Mouse (Mus musculus) midbrain, embryonic 15.5 days (tissue): ENCODE measurements around the gene Spata13. TPM values are rescaled to one million over a fixed set of nuclear protein-coding genes. Genes with fewer than 3 reads are reported as not detected.

Experiments
- ATAC-seq: fragments of 200-750 bp; cut with Nextera tagmentation; replicated peaks from 2 replicates; pipeline ENCODE4 v1.8.0; 2017; ENCODE audit warnings: moderate TSS enrichment
- H3K27ac ChIP-seq: fragments of 300-500 bp; sonication (generic); 2 replicates; pipeline ENCODE4 v1.5.1; 2015; ENCODE audit warnings: mild to moderate bottlenecking, inconsistent platforms
- H3K27me3 ChIP-seq: fragments of 300-500 bp; sonication (generic); replicated peaks from 2 replicates; pipeline ENCODE4 v1.6.1; 2015; ENCODE audit warnings: inconsistent platforms
- H3K36me3 ChIP-seq: fragments of 300-500 bp; sonication (generic); replicated peaks from 2 replicates; pipeline ENCODE4 v1.6.1; 2015; ENCODE audit warnings: inconsistent platforms
- H3K4me1 ChIP-seq: fragments of 300-500 bp; sonication (generic); 2 replicates; pipeline ENCODE4 v1.6.1; 2015; ENCODE audit warnings: inconsistent platforms
- H3K4me2 ChIP-seq: fragments of 300-500 bp; sonication (generic); 2 replicates; pipeline ENCODE4 v1.6.1; 2015; ENCODE audit warnings: inconsistent platforms, mild to moderate bottlenecking, moderate library complexity
- H3K4me3 ChIP-seq: fragments of 300-500 bp; sonication (generic); 2 replicates; pipeline ENCODE4 v1.5.1; 2015; ENCODE audit warnings: mild to moderate bottlenecking, inconsistent platforms
- H3K9ac ChIP-seq: fragments of 300-500 bp; sonication (generic); 2 replicates; pipeline ENCODE4 v1.6.1; 2015; ENCODE audit warnings: mild to moderate bottlenecking, inconsistent platforms
- H3K9me3 ChIP-seq: fragments of 300-500 bp; sonication (generic); 2 replicates; pipeline ENCODE4 v1.6.1; 2016; ENCODE audit warnings: inconsistent platforms
- WGBS: fragments of 180-500 bp; shearing (Covaris S2); methylation state at CpG from one replicate; pipeline ENCODE4 v1.1.7; 2015; ENCODE audit warnings: mixed read lengths; 5-methylcytosine and 5-hydroxymethylcytosine counted together
- polyA plus RNA-seq: library from polyadenylated mRNA; unstranded; fragments of >200 nt; fragmentation: Nextera tagmentation; extraction: Ambion mirVana; gene quantifications from 2 replicates; pipeline ENCODE4 v1.2.1, GENCODE M21; 2015

Spata13 gene
- 20.7 and 21.7 TPM in 2 replicates for polyA plus RNA-seq

- Histone ChIP-seq H3K4me3 (peak within 1 kb of the TSS; percentile 74), H3K27me3 (no peaks in the 10 kb centered on the region), H3K36me3 (no peaks in the 10 kb centered on the region), H3K9me3 (no peaks in the 10 kb centered on the region), H3K9ac (peak within 1 kb of the TSS; percentile 57), H3K27ac (peak within 1 kb of the TSS; percentile 53), H3K4me2 (peak within 1 kb of the TSS; percentile 99), H3K4me1 (peaks cover 37% of the 10 kb centered on the region)
- ATAC-seq = peak; percentile 83
- under 1% methylated on average over 50 of the region's 50 CpGs for WGBS
Observed at GRCm38 (mm10) chr14:60633961-60634864, at the start of gene Spata13. TSS of gene Spata13 (plus strand) at chr14:60634001.

- Histone ChIP-seq H3K4me3 (no peak overlapping the region), H3K4me2 (no peak overlapping the region), H3K9ac (no peak overlapping the region), H3K9me3 (no peaks in the 10 kb centered on the region), H3K27me3 (no peaks in the 10 kb centered on the region), H3K36me3 (no peaks in the 10 kb centered on the region), H3K4me1 (peaks cover 11% of the 10 kb centered on the region), H3K27ac (no peak overlapping the region)
- ATAC-seq = no peak; the same call in 1 of the 2 replicates
- WGBS = 16% methylated on average over 15 of the region's 15 CpGs
Observed at GRCm38 (mm10) chr14:60586687-60587453, 46.9 kb upstream of the Spata13 start.

GRCm38 (mm10) chr14:60589001-60589400 is 44.8 kb upstream of the Spata13 start:
- H3K36me3 ChIP-seq = no peaks in the 10 kb centered on the region
- no peak overlapping the region for H3K9ac ChIP-seq
- no peaks in the 10 kb centered on the region for H3K9me3 ChIP-seq
- H3K27me3 ChIP-seq = no peaks in the 10 kb centered on the region
- H3K4me2 ChIP-seq = no peak overlapping the region
- peaks cover 11% of the 10 kb centered on the region for H3K4me1 ChIP-seq
- no peak overlapping the region for H3K4me3 ChIP-seq
- no peak for ATAC-seq
- no peak overlapping the region for H3K27ac ChIP-seq
- WGBS = 77% methylated on average over 2 of the region's 2 CpGs

GRCm38 (mm10) chr14:60592339-60592738 is 41.5 kb upstream of the Spata13 start:
- Histone ChIP-seq H3K4me2 (no peak overlapping the region), H3K4me1 (peaks cover 2% of the 10 kb centered on the region; the same call in 1 of the 2 replicates), H3K36me3 (no peaks in the 10 kb centered on the region), H3K27me3 (no peaks in the 10 kb centered on the region), H3K4me3 (no peak overlapping the region), H3K9ac (no peak overlapping the region), H3K9me3 (no peaks in the 10 kb centered on the region), H3K27ac (no peak overlapping the region)
- ATAC-seq = no peak
- WGBS = 92% methylated on average over 5 of the region's 5 CpGs

GRCm38 (mm10) chr14:60592822-60593221 is 41.0 kb upstream of the Spata13 start:
- 71% methylated on average over 7 of the region's 7 CpGs for WGBS
- H3K4me2 ChIP-seq = no peak overlapping the region
- H3K4me1 ChIP-seq = peaks cover 4% of the 10 kb centered on the region; the same call in 1 of the 2 replicates
- no peaks in the 10 kb centered on the region for H3K9me3 ChIP-seq
- no peaks in the 10 kb centered on the region for H3K36me3 ChIP-seq
- H3K4me3 ChIP-seq = no peak overlapping the region
- no peak for ATAC-seq
- H3K9ac ChIP-seq = no peak overlapping the region
- no peak overlapping the region for H3K27ac ChIP-seq
- H3K27me3 ChIP-seq = no peaks in the 10 kb centered on the region

GRCm38 (mm10) chr14:60597571-60597970 is 36.2 kb upstream of the Spata13 start:
- Histone ChIP-seq H3K9me3 (no peaks in the 10 kb centered on the region), H3K4me2 (no peak overlapping the region), H3K4me1 (peaks cover 5% of the 10 kb centered on the region; the same call in 1 of the 2 replicates), H3K27me3 (no peaks in the 10 kb centered on the region), H3K4me3 (no peak overlapping the region), H3K36me3 (no peaks in the 10 kb centered on the region), H3K9ac (no peak overlapping the region), H3K27ac (no peak overlapping the region)
- ATAC-seq = no peak
- WGBS = 19% methylated on average over 4 of the region's 4 CpGs

GRCm38 (mm10) chr14:60599044-60599443 is 34.8 kb upstream of the Spata13 start:
- 84% methylated on average over 2 of the region's 2 CpGs for WGBS
- Histone ChIP-seq H3K9ac (no peak overlapping the region), H3K9me3 (no peaks in the 10 kb centered on the region), H3K36me3 (no peaks in the 10 kb centered on the region), H3K4me2 (no peak overlapping the region), H3K4me1 (peaks cover 5% of the 10 kb centered on the region; the same call in 1 of the 2 replicates), H3K4me3 (no peak overlapping the region), H3K27ac (no peak overlapping the region), H3K27me3 (no peaks in the 10 kb centered on the region)
- no peak for ATAC-seq

GRCm38 (mm10) chr14:60605564-60605963 is 28.2 kb upstream of the Spata13 start:
- WGBS = 87% methylated on average over 2 of the region's 2 CpGs
- Histone ChIP-seq H3K27ac (no peak overlapping the region), H3K4me1 (no peaks in the 10 kb centered on the region), H3K27me3 (no peaks in the 10 kb centered on the region), H3K36me3 (no peaks in the 10 kb centered on the region), H3K4me3 (no peak overlapping the region), H3K9ac (no peak overlapping the region), H3K4me2 (no peak overlapping the region), H3K9me3 (no peaks in the 10 kb centered on the region)
- ATAC-seq = no peak

GRCm38 (mm10) chr14:60606194-60606593 is 27.6 kb upstream of the Spata13 start:
- Histone ChIP-seq H3K4me1 (no peaks in the 10 kb centered on the region), H3K27me3 (no peaks in the 10 kb centered on the region), H3K4me3 (no peak overlapping the region), H3K4me2 (no peak overlapping the region), H3K27ac (no peak overlapping the region), H3K36me3 (no peaks in the 10 kb centered on the region), H3K9me3 (no peaks in the 10 kb centered on the region), H3K9ac (no peak overlapping the region)
- ATAC-seq = no peak
- WGBS = 77% methylated on average over 4 of the region's 4 CpGs

GRCm38 (mm10) chr14:60607743-60608142 is 26.1 kb upstream of the Spata13 start:
- Histone ChIP-seq H3K36me3 (no peaks in the 10 kb centered on the region), H3K27ac (no peak overlapping the region), H3K4me1 (peaks cover 4% of the 10 kb centered on the region; the same call in 1 of the 2 replicates), H3K27me3 (no peaks in the 10 kb centered on the region), H3K4me2 (no peak overlapping the region), H3K9ac (no peak overlapping the region), H3K9me3 (no peaks in the 10 kb centered on the region), H3K4me3 (no peak overlapping the region)
- ATAC-seq = no peak
- WGBS = 85% methylated on average over 4 of the region's 4 CpGs

- Histone ChIP-seq H3K27ac (no peak overlapping the region), H3K4me3 (no peak overlapping the region), H3K9me3 (no peaks in the 10 kb centered on the region), H3K9ac (no peak overlapping the region), H3K27me3 (no peaks in the 10 kb centered on the region), H3K36me3 (no peaks in the 10 kb centered on the region), H3K4me1 (peaks cover 4% of the 10 kb centered on the region; the same call in 1 of the 2 replicates), H3K4me2 (no peak overlapping the region)
- WGBS = 95% methylated on average over 1 of the region's 1 CpGs
- ATAC-seq = no peak
Observed at GRCm38 (mm10) chr14:60609160-60609559, 24.6 kb upstream of the Spata13 start.

- 6% methylated on average over 7 of the region's 7 CpGs for WGBS
- no peak overlapping the region for H3K27ac ChIP-seq
Observed at GRCm38 (mm10) chr14:60612671-60613070, 21.1 kb upstream of the Spata13 start.

More at GRCm38 (mm10) chr14:60612671-60613070, 21.1 kb upstream of the Spata13 start:
- H3K4me2 ChIP-seq = no peak overlapping the region
- no peaks in the 10 kb centered on the region for H3K36me3 ChIP-seq
- peaks cover 4% of the 10 kb centered on the region; the same call in 1 of the 2 replicates for H3K4me1 ChIP-seq
- no peak overlapping the region for H3K9ac ChIP-seq
- no peaks in the 10 kb centered on the region for H3K27me3 ChIP-seq
- H3K4me3 ChIP-seq = no peak overlapping the region
- H3K9me3 ChIP-seq = no peaks in the 10 kb centered on the region
- no peak for ATAC-seq
